Mouse (Mus musculus) embryonic stem cell, embryonic (primary cell): Measurements from ENCODE around the gene Tenm4.

Experiments
- CTCF ChIA-PET, 4 experiments: fragments of 300-600 bp in 2 of 4; fragments of 350-600 bp in 2 of 4; sonication (Branson Sonifier 250); formaldehyde crosslinking; loops; one replicate each; lab custom pipeline; 2022; ENCODE audit warnings: inconsistent platforms in 2 of 4; lab: Charles Lee
- POLR2A ChIA-PET, 4 experiments: fragments of 300-600 bp in 2 of 4; fragments of 350-600 bp in 2 of 4; sonication (Branson Sonifier 250); formaldehyde crosslinking; loops; one replicate each; lab custom pipeline; 2022; ENCODE audit warnings: antibody characterized with exemption in 4 of 4, inconsistent platforms in 1 of 4; lab: Charles Lee

The Tenm4 gene

DNA sequence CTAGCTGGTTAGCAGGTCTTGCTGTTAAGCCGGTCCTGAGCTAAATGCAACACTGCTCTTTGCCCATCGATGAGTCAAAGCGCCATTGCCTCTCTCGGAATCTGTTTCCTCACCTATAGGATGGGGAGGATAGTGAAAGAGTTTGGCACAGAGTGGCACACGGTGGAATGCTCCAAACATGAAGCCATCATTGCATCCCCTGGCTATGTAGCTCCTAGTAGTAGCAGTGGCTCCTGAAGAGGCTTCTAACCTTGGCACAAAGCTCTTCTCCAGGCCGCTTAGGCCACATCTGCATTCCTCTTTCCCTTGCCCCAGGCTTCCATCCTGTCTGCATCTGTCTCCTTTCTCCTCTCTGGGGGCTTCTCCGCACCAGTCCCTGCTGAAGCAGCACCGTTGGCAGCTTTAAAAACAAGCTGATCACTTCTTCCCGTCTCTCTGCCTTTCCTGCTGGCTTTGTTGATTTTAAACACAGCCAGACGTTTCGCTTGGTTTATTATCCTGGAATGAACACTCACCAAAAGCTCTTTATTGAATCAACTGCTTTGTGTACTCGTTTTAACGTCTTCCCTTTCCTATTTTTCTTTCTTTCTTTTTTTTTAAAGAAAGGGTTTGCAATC is 626.8 kb downstream of the Tenm4 start:
- CTCF ChIA-PET, result interaction anchor here in 3 of 4 experiments (0.6 to 1.3 kb wide), 4 partner anchors 79 to 151 kb away, joined by 3 to 9 read pairs (median 4); no protein-coding TSS in a partner anchor

DNA sequence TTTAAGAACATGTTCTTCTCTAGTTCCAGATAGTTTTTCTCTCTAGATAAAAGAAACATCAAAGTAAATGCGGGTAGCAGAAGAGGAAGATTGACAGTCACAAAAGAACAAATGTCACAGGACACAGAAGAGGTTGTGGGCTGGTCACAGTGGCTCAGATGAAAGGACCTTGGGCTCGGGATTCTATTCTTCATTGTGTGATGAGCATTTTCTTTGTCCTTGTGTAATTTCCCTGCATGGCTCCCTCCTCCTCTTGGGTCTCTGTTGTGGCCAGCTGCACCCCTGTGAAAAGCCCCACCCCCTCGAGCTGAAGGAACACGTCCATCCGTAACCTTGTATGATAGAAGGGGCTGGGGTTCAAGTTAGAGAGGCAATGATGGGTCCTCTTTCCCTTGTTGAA is 628.8 kb downstream of the Tenm4 start:
- ChIA-PET POLR2A (interaction anchor here in 1 of 4 experiments (0.7 to 2.6 kb wide), 2 partner anchors 9 to 448 kb away, joined by 3 to 13 read pairs; no protein-coding TSS in a partner anchor), CTCF (interaction anchor here in 1 of 4 experiments (0.7 to 1.0 kb wide), 2 partner anchors 30 to 31 kb away, joined by 3 read pairs; no protein-coding TSS in a partner anchor)

More for the DNA sequence above, 626.8 kb downstream of the Tenm4 start:
- POLR2A ChIA-PET, result interaction anchor here in 2 of 4 experiments (0.6 to 2.6 kb wide), 12 partner anchors 8 to 630 kb away, joined by 3 to 13 read pairs (median 4); partner anchors contain the start of gene Nars2 (in 2 of the 2)

DNA sequence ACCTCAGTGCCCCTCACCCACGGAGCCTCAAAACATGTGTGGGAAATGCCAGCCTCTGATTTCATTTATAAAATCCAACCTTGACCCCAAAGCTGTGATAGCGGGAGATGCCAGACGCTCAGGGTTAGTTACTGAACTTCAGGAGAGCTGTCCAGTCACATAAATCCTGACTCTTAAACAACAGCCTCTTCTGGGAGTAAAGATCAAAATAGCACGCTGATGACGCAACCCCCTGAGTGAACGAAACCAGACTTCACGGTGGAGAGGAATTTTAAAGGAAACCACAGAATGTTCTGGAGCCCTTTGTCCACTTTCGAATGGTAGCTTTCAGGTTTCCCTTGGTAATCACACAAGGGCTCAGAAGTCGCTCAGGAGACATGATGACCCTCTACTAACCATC is 630.3 kb downstream of the Tenm4 start:
- ChIA-PET CTCF (no interaction called here), POLR2A (no interaction called here)

GRCm38 (mm10) chr7:96802216-96802615 is 631.2 kb downstream of the Tenm4 start:
- CTCF ChIA-PET, result no interaction called here

GRCm38 (mm10) chr7:96806561-96806960 is 635.5 kb downstream of the Tenm4 start:
- POLR2A ChIA-PET, result interaction anchor here in 1 of 4 experiments (0.9 to 4.4 kb wide), 4 partner anchors 8 to 57 kb away, joined by 3 to 13 read pairs (median 3); no protein-coding TSS in a partner anchor
- CTCF ChIA-PET, result interaction anchor here in 1 of 4 experiments (0.7 kb wide), 2 partner anchors 79 to 288 kb away, joined by 3 read pairs; no protein-coding TSS in a partner anchor

More at GRCm38 (mm10) chr7:96802216-96802615, 631.2 kb downstream of the Tenm4 start:
- POLR2A ChIA-PET, result no interaction called here

DNA sequence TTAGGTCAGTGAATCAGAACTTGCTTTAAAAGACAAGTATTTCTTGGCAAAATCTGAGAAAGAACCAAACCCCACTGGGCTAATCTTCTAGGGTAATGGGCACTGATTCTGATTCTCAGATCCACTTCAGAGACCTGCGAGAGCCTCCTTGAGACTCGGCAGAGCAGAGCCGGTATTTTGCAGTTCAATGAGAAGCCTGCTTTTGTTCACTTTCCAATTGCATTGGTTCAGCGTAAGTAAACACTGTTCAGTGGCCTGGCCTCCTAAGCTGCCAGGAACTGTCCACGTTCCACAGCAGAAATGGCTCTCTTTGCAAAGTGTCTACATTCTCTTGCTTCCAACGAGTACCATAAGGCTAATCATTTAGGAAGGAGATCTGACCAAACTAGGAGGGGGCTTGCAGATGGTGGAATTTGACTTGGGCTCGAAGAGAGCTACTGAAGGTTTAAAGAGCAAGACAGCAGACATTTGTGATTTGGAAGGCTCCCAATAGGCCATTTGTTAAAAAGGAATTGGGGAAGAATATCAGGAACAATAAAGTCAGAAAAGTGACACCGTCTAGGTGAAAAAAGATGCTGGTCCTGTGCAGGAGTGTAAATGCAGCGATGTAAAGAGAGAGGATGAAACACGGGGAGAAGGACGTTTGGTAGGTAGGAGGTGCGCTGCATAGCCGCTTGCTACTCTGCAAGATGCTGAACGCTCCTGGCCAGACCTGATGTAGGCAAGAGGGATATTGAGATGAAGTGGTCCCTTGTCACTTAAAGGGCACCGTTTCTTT is 636.4 kb downstream of the Tenm4 start:
- ChIA-PET CTCF (interaction anchor here in 1 of 4 experiments (0.7 kb wide), 1 partner anchor 289 kb away, joined by 3 read pairs; no protein-coding TSS in a partner anchor), POLR2A (interaction anchor here in 1 of 4 experiments (1.2 to 4.4 kb wide), 2 partner anchors 9 to 52 kb away, joined by 3 to 13 read pairs; no protein-coding TSS in a partner anchor)

DNA sequence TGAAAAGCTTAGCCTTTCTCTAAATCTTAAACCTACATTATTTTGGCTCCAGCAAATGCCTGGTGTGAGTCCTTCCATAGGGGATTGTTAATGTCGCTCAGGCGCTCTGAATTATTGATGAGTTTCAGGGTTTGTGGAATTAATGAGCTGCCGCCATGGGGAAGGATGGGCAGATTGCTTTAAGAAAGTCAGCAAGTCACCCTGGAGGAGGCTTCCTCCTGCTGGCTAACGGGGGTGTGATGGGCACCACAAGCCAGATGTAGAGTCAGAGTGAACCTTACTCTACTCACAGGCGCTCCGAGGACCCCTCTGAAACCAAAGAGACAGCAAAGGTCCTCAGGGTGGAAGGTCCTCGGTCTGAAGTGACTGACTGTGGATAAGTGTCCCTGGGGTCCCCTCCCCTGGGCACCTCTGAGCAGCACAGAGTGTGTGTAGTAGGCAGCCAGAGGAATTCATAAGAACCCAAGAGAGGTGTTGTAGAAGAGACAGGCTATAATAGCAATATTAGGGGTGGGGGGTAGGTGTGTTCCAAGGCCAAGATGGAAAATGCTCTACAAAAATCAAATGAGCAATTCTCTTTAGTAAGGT is 637.1 kb downstream of the Tenm4 start:
- ChIA-PET POLR2A (interaction anchor here in 1 of 4 experiments (1.0 to 4.4 kb wide), 2 partner anchors 10 to 15 kb away, joined by 4 to 13 read pairs; no protein-coding TSS in a partner anchor), CTCF (no interaction called here)

DNA sequence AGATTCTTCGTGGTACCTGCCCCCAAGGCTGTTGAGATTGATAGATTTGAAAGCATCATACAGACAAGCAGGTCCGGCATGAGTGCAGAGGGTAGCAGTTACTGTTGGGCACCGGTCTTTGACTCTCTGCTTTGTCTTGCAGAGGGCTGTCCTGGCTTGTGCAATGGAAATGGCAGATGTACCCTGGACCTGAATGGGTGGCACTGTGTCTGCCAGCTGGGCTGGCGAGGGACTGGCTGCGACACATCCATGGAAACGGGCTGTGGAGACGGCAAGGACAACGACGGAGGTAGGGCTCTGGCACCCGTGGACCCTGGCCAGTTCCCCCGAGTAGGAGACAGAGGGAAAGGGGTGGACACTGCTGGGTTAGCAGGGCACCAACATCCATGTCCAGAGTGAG is 640.6 kb downstream of the Tenm4 start:
- POLR2A ChIA-PET, result no interaction called here
- CTCF ChIA-PET, result no interaction called here

DNA sequence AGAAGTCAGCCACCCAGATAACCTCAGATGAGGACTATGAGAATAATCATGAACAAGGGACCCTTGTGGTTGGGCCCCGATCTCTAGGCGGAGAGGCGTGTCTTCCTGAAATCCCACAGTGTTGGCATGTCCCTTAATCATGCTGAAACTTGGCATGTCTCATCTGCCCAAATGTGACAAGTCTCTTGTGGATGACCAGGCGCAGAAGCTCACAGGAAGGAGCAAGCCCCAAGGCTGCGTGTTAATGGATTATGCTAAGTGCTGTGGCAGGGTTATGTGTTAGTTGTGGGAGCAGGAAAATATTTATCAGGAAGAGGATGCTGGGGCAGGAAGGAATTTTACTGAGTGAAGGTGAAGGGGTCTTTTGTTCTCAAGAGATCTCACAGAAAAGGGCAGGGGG is 642.0 kb downstream of the Tenm4 start:
- ChIA-PET CTCF (no interaction called here), POLR2A (no interaction called here)

DNA sequence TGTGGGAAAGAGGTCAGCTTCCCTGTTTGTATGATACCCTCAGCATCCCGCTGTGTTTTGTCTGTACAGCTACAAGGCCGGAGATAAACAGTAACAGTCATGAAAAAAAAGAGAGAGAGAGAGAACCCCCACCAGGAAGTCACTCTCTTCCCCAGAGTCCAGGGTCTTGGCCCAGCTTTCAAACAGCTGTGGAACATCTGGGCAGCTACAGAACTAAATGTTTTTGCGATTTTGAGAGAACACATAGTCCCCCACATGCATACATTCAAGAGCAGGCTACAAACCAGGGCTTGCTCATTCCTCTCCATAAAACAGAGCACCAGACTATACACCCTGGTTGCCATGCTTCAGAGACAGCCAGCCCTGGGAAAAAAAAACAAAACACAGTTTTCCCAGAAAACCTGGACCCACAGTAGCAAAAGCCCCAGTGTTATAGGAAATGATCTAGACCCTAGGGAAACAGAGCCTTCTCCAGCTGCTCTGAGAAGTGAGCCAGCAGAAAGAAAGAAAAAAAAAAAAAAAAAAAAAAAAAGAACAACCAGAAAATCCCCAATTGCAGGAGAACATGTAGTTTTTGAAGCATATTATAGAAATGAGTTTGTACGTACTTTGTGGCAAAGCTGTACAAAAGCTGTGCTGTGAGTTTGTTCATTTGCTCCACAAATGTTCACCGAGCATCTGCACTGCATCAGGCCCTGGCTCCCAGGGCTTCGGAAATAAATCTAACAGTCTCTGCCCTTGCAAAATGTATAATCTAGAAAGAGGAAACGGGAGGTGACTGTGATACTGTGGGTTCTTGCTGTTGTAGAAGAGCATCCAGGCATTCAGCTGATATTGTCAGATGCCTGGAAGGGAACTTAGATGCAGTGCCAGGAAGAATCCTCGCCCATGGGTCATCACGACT is 642.7 kb downstream of the Tenm4 start:
- ChIA-PET POLR2A (interaction anchor here in 1 of 4 experiments (1.1 kb wide), 1 partner anchor 138 kb away, joined by 6 read pairs; the partner anchor contains the start of gene Nars2), CTCF (interaction anchor here in 1 of 4 experiments (0.6 kb wide), 1 partner anchor 74 kb away, joined by 3 read pairs; no protein-coding TSS in a partner anchor)

GRCm38 (mm10) chr7:96814581-96814980 is 643.5 kb downstream of the Tenm4 start:
- ChIA-PET CTCF (interaction anchor here in 1 of 4 experiments (0.6 kb wide), 1 partner anchor 74 kb away, joined by 3 read pairs; no protein-coding TSS in a partner anchor), POLR2A (no interaction called here)

- CTCF ChIA-PET, result no interaction called here
- POLR2A ChIA-PET, result interaction anchor here in 1 of 4 experiments (1.0 kb wide), 1 partner anchor 25 kb away, joined by 3 read pairs; no protein-coding TSS in a partner anchor
Observed at GRCm38 (mm10) chr7:96817030-96817674, 646.1 kb downstream of the Tenm4 start.

DNA sequence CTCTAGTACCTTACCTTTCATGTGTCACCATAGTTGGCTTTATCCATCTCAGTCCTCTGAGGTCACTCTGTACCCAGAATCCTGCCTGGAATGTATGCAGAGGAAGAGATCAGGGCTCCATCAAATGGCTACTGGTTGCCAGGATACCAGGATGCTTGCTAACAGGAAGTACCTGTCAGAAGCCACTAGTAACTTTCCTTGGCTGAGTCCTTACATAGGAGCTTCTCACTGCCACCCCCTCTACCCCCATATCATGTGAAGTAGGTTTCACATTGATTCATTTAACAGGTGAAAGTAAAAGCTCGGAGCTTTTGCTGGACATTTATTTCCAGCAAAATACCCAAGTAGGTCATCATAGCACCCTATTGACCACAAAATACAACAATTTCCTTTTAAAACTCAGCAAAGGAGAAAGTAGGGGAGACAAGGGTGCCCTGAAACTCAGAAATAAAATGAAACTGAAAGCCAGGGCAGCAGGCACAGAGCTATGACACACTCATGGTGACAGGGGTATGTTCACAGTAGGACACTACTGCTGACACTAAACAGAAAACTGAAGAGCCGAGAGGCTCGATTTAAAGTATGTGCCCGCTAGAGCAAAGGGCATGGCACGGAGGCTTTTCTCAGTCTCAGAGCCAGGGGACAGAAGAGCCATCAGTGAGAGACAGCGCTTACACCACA is 647.3 kb downstream of the Tenm4 start:
- POLR2A ChIA-PET, result interaction anchor here in 1 of 4 experiments (0.6 kb wide), 1 partner anchor 140 kb away, joined by 3 read pairs; no protein-coding TSS in a partner anchor
- CTCF ChIA-PET, result no interaction called here

GRCm38 (mm10) chr7:96819538-96819937 is 648.5 kb downstream of the Tenm4 start:
- POLR2A ChIA-PET, result no interaction called here
- CTCF ChIA-PET, result no interaction called here

GRCm38 (mm10) chr7:96820343-96820742 is 649.3 kb downstream of the Tenm4 start:
- CTCF ChIA-PET, result no interaction called here
- POLR2A ChIA-PET, result no interaction called here

GRCm38 (mm10) chr7:96826101-96826500 is 655.1 kb downstream of the Tenm4 start:
- ChIA-PET POLR2A (interaction anchor here in 1 of 4 experiments (0.7 to 1.0 kb wide), 2 partner anchors 48 to 545 kb away, joined by 3 to 6 read pairs; partner anchors contain the start of gene Alg8), CTCF (no interaction called here)
